Mouse (Mus musculus) common myeloid progenitor, adult 5-6 weeks (primary cell): Measurements from ENCODE around the gene Pias1. TPM values are rescaled to one million over a fixed set of nuclear protein-coding genes. Genes with fewer than 3 reads are reported as not detected.

Experiments
- ATAC-seq: replicated peaks from 2 replicates; pipeline ENCODE4 v1.8.0; 2016; ENCODE audit warnings: low read depth, mild to moderate bottlenecking, moderate TSS enrichment, inconsistent platforms; ENCODE audit not compliant: poor library complexity, severe bottlenecking
- total RNA-seq: library from RNA; stranded (forward); fragments of 200-1000, 187-1606 nt; gene quantifications from 2 replicates; pipeline ENCODE4 v1.2.3, GENCODE M21; 2017

The Pias1 gene
- 34.5 and 49.8 TPM in 2 replicates for total RNA-seq

DNA sequence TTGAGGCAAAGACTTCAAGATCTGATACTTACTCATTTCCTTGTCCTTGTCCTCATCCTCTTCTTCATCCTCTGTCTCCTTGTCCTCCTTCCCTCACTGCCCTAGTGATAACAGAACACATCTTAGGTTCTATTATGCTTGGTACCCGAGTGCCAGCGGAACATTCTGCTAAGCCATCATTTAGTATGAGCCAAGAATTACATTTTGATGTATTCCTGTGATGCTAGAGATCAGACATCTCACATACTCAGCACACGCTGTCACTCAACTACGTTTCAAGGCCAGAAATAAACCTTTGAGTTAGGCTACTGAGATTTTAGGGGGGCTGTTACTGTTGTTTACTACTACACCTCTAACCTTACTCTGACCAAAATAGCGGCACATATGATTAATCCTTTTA, at the start of gene Pias1:
TSS of gene Pias1 (minus strand) at position 101 of the 400 bp plus-strand sequence.
- ATAC-seq: no peak

DNA sequence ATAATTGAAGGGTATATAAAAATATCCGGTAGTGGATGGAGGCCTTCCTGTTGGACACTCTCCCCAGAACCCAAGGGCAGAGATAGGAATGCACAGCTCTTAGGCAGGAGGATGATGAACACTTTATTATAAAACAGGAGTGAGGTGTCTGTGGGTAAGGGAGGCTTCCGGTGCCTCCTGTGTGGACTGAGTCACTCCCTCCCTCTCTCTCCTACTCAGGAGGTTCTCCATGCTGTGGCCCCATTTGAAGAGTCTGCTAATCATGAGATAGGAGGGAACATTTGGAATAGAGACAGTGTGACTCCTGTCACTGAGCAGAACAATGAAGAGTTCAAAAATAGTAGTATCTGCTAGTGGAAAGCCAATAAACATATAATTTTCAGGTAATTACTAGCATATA, 47.7 kb upstream of the Pias1 start:
- ATAC-seq: no peak

DNA sequence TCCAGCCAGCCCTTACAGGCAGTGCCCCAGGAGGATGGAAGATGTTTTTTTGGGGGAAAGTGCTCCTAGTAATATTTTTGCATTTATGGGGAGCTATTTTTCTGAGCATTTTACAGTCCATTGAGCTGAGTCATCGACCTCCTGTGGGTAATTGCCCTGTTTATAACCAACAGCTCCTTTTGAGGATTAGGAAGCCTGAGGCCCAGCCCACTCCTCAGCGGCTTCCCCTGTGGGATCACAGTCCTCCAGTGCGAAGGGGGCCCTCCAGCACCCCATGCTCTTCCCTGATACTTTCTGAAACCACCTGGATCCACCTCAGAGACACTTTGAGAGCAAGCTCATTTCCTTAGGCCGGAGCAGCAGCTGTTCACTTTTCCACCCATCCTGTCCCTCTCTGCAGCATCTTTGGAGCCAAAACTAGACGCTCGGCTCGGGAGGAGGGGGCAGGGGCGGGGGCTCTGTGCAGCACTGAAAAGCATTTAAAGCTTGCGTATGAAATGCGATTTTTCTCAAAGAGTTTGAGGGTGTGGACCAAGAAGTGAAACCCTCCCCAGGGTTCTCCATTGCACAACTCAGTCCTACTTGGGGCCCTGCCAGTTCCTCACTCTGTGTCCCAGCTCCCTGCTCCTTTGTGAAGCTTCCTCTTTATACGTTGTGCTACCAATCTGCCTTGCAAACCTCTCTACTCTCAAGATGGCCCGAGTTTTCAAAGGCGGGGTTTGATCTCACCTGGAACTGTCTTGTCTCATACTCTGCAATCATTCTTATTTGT, 43.5 kb upstream of the Pias1 start:
- ATAC-seq: peak; percentile 93

DNA sequence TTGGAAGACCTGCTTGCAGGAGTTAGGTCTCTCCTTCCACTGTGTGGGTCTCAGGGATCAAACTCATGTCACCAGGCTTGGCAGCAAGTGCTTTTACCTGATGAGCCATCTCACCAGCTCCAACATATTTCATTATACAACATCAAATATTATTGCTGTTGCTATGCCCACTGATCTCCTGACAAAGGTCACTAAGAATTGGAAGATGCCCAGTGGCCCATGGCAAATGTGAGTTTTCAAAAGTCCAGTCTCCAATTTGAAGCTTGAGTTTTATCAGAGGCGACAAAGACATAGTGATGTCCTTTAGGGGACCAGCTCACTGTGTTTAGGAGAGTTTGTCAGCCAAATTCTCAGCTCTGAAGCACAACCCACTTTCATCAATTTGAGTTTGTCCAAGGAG, 34.8 kb upstream of the Pias1 start:
- no peak for ATAC-seq

DNA sequence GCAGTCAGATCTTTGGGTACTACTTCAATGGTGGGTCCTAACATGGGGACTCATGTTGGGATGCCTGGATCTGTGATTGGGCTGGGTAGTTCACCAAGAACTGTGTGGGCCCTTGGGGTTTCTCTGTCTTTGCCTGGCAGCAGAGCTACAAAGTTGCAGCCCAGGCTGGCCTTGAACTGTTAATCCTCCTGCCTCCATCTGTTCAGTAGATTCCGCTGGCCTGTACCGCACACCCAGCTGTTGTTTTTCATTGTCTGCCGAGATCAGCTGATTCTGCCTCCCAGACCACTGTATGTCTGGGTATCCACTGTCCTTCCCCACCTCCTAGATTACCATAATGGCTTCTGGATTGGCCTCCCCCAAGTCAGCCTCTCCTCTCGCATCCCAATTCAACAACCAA, 19.6 kb upstream of the Pias1 start:
- no peak for ATAC-seq

DNA sequence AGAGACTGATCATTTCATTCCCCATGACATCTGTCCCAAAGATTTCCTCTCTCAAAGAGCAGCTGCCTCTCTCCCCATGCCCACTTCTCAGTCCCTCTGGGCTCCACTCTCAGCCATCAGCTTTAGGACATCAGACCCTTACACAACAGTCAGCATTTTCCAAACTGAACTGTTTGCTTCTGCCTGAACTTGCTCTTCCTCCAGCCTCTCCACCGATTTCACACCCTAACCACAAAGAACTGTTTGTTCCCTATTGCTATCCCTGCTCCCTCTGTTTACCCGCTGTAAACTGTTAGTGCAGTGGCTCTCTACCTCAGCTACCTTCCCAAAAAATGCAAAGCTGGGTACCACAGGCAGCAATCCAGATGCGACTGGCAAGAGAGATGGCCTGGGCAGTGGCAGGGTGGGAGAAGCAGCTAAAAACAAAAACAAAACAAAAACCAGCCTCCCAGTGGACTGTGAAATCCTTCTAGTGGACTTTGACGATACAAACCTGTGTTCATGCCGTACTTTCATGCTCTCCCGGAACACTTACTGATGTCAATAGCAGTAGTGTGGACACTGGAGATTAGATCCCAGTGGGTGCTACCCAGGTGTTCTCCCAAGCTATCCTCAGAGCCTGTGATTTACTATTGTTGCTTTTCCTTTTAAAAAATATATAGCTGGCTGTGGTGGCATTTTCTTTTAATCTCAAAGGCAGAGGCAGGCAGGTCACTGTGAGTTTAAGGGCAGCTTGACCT, 18.5 kb upstream of the Pias1 start:
- ATAC-seq: no peak

DNA sequence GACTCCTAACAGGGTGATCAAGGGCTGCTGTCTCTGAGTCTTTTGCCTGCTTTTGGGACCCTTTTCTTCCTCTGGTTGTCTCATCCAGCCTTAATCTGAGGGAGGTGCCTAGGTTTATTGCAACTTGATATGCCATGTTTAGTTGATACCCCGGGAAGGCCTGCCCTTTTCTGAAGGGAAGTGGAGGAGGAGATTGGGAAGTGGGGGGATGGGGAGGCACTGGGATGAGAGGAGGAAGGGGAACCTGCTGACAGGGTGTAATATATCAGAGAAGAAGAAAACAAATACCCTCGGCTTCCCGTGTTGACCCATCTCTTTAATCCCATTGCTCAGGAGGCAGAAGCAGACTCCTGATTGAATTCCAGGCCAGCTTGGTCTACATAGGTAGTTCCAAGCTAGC, 10.8 kb upstream of the Pias1 start:
- ATAC-seq: no peak

DNA sequence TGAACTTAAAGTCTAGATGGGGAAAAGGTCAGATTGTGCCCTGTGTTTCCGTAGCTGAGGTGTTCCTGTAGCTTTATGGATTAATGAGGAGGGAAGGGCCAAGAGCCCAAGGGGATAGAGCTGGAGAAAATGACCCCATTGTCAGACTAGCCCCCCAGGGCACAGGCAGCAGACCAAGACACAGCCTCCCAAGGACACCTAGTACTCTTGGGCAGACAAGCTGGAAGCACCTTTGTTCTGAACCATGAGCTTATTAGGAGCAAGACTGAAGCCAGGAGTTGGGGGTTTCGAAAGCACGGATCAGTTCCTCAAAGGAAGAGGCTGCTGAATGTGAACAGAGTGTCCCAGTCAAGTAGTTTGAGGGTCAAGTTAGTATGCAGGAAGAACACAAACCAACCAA, 9.9 kb upstream of the Pias1 start:
- ATAC-seq: no peak

DNA sequence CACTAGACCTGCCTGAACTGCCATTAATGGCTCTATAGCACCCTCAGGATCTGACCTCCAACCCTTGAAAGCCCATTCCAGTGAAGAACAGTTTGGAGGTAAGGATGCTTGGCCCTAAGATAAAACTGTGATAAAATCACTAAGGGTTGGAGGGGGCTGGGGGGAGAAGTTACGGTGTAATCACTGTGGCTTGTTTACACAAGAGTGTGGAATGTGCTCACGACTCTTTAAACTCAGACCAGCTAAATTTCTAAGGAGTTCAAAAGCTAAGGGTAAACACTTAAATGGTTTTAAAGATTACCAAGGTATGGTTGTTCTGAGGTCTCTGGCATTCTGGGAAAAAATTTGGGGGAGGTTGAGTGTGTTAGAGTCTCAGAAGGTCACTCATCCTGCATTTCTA, 7.5 kb upstream of the Pias1 start:
- ATAC-seq: no peak

DNA sequence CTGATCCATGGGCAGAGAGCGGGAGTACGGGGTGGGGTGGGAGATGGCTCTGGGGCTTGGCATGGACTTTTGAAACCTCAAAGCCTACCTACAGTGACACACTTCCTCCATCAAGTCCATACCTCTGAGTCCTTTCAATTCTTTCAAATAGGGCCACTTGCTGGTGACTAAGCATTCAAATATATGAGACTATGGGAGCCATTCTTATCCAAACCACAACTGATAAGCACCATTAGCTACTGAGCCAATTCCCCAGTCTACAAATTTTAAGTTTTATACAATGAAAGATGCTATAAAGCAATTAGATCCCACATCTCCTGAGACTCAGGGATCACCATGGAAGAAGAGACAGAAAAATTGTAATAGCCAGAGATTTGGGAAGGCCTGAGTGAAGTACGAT, 2.4 kb upstream of the Pias1 start:
- no peak for ATAC-seq

DNA sequence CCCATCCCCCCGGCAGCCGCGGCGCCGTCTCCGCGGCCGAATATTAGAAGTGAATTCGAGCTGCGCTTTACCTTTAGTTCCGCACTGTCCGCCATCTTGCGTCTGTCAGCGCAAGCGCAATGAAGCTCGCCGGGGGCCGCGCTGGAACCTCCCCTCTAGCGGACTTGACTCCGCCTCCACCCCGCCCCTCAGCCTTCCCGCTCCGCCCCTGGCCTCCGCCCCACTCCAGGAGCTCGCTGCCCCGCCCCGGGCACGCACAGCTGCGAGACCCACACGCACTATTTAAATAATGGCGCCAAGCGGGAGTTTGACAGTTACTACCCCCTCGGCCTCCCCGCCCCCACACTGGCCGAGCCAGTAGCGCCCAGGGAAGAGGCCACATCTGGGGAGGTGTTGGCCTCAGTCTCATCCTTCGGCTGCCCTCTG, 6.9 kb downstream of the Pias1 start:
- peak; percentile 99 for ATAC-seq

DNA sequence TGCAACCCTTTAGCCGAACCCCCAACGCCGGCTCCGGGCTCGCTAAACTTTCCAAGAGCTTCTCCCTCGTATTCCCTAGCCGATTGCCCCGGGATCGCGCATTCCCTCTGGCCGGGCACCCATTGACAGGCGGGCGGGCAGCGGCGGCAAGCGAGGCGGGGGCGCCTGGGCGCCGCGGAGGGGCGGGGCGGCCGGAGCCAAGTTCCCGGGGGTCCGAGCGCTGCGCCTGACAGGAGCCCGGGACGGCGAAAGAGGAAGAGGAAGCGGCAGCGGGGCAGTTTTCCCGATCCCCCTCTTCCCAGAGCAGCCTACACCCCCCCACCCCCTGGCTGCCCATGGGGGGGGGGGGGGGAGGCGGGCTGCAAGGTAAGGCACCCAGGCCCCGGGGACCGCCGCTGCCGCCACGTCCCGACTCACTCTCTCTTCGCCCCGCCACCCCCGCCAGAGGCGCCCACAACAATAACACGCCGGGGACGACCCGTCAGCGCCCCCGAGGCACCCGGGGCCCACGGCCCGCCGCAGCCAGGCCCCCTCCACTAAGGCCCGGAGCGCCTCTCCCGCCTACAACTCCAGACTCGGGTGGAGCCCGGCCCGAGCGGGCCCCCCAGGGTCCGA, 7.5 kb downstream of the Pias1 start:
- peak; percentile 20; the same call in 1 of the 2 replicates for ATAC-seq

DNA sequence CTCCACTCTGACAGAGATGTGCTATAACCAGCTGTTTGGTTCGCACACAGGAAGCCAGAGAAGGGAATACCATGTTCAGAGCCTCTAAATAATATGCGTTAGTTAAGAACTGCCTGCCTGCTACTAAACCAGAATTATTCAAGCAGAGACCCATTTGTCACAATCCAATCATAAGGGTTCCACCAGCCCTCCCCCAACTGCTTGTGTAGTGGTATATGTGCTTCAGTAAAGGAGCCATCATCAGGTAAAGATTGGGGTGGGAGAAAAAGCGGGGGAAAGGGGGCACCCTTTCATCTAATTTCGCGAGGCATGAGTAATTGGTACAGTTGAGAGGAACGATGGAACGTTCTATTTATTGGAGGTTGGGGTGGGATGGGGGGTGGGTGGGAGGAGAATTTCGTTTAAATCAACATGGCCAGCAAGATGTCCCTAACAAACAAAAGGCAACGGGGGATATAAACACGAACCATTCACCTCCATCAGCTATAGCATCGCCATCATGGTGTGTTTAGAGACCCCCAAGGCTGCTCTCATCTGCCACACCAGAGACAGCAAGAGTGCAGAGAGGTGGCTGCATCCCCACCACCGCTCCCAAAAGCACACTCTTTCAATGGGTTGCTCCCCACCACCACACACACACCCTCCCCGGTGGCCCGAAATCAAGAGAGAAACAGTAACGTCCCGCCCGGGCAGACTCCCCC, 8.1 kb downstream of the Pias1 start:
- no peak for ATAC-seq

DNA sequence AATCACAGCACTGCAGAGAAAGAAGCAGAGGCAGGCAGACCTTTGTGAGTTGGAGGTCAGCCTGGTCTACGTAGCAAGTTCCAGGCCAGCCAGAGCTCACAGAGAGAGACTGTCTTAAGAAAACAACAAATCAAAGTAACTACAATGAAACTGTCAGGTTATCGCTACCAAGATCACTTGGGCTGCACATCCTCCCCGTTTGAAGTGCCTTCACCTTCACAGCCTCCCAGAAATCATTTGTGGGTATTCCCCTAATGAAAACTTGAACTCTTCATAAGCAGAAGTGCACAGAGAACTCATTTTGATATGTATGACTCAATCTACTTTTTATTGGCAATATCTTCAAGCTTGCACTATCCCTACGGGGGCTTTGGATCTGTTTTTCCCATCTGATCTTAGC, 10.6 kb downstream of the Pias1 start:
- ATAC-seq: no peak

DNA sequence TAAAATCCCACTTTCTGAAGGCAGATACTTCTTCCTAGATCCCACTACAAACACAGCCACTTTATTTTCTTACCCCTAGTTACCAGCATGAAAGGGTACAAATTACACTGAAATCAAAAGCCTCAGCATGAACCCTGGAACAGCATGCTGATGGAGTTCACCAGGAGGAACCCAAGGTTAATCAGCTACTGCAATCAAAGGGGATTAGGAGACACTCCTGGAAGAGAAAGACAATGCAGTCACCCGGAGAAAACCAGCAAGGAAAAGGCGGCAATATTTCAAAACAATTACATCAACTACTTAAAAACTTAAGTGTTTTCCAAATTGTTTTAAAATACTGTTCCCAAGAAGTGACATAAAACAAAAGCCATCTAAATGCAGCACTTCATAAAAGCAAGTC, 11.9 kb downstream of the Pias1 start:
- no peak for ATAC-seq

DNA sequence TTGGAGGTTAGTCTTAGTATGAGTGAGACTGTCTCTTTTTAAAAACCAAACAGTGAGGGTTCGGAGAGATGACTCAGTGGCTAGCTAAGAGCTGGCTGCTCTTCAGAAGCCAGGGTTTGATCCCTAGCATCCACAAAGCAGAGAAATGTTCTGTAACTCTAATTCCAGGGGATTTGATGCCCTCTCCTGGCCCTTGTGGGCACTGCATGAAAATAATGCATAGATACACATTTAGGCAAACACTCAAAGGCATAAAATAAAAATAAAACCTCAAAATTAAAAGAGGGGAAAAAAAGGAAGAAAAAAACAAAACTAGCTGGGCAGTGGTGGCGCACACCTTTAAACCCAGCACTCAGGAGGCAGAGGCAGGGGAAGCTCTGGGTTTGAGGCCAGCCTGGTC, 13.3 kb downstream of the Pias1 start:
- ATAC-seq: peak; percentile 57

DNA sequence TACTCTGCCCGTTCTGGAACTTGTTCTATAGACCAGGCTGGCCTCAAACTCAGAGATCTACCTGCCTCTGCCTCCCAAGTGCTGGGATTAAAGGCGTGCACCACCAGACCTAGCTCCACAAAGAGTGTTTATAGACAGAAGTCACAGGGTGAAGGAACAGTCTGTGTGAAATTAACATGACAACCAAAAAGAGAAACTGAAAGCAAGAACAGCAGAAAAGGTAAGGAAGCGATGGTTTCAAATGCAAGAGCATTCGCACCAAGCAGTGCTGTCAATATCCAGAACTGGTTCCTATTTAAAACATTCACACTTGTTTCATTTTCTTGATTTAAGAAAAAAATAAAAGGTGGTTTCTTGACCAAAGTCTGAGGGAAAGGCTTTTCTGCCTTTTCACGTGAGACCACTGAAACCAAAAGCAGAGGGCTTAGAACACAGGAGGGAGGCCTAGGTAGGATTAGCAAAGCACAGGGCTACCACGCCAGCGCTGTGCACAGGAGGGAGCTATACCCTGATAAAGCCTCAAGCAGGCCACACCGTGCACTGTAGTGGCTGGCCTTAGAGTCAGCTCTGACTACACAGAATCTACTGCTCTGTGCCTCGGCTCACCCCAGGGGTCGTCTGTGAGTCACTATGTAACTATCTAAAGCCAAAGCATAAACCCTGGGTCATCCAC, 15.5 kb downstream of the Pias1 start:
- peak; percentile 91 for ATAC-seq

DNA sequence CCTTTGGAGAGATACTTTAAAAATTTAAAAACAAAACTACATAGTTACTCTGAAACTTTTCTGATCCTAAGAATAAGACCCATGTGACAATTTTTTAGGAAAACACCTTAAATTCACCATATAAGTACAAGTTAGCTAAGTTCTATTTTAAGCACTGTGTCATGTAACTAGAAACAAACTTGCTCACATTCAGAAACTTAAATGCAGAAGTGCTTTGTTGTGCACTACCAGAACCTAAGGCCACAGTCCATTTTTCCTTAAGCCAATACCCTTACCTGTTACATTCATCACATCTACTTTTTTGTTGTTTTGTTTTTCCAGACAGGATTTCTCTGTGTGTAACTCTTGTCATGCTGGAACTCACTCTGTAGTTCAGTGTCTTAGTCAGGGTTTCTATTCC, 17.4 kb downstream of the Pias1 start:
- no peak for ATAC-seq

DNA sequence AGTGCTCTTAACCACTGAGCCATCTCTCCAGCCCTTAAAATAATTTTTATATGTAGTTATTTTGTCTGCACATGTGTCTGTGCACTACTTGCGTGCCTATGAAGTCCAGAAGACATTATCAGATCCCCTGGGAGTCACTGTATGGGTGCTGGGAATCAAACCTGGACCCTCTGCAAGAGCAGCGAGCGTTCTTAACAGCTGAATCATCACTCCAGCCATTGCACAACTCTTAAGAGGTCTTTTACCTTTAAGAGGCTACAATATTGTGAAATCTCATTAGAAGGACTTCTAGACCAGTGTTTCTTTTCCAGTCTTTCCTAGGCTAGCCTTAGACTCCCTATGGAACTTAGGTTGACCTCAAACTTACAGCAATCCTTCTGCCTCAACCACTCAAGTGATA, 21.7 kb downstream of the Pias1 start:
- no peak for ATAC-seq

DNA sequence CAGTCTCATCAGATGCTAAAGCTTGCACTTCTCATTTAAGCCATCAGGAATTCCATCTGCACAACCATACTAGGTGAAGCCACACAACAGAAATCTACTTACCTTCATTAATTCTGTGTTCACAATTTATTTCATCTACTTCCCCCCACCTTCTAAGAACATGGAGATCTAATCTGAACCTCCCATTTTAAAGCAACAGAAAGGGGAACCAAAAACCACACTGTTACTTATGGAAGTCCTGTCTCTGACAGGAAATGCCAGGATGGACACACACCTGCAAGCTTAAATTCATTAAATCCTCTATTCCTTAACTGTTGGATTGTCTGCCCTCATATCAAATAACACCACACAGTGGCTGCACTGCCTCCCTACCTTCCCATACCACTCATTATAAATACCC, 35.0 kb downstream of the Pias1 start:
- 0 out of 2 replicates have a peak, but pooled peaks have one; percentile 54 for ATAC-seq
